Mouse (Mus musculus): ENCODE measurements around the gene Pigk.

Gene Pigk

DNA sequence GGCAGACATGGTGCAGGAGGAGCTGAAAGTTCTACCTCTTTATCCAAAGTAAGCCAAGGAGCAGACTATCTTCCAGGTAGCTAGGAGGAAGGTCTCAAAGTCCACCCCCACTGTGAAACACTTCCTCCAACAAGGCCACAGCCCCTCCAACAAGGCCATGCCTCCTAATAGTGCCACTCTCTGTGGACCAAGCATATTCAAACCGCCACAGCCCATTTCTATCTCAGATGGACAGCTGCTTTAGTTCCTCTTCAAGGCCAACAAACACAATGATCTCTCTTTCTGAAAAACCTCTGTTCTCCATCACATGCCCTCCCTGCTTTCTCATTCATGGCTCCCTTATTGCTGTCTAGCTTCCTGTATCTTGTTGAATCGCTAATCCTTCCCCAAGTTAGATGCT is 218.6 kb downstream of the Pigk start:
- in situ Hi-C loops (cut with MseI, MboI), result no loop called here

DNA sequence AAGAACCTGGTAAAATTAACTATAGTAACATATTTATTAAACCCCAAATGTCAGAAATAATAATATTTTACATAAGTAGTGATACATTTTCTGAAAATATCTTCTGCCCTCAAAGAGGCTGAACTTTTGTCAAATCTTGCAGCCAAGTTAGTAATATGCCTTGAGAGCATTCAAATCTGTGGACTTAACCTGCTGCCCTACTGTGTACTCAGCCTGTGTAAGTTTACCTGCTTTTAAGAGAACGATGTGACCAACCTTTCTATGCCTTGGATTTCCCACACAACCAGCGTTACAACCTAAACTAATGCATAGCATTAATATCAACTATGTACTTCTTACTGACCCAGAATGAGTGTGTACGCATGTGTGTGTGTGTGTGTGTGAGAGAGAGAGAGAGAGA is 219.8 kb downstream of the Pigk start:
- in situ Hi-C loops (cut with MseI, MboI), result no loop called here

DNA sequence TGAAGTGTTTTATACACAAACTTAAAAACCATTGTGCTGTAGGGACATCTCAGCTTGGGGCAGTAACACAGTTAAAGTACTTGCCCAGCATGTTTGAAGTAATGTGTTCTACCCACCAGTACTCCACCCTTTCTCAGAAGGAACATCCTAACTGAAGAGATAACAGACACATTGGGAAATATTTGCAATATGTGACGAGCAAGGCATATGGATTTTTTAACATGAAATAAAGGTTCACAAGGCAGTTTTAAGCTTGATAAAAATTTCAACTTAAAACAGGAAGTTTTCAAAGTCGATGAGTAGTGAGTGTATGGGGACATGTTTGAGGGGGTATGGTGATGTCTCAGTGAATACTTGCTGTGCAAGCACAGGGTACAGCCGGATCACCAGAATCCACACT is 222.4 kb downstream of the Pigk start:
- in situ Hi-C loops (cut with MseI, MboI), result no loop called here

DNA sequence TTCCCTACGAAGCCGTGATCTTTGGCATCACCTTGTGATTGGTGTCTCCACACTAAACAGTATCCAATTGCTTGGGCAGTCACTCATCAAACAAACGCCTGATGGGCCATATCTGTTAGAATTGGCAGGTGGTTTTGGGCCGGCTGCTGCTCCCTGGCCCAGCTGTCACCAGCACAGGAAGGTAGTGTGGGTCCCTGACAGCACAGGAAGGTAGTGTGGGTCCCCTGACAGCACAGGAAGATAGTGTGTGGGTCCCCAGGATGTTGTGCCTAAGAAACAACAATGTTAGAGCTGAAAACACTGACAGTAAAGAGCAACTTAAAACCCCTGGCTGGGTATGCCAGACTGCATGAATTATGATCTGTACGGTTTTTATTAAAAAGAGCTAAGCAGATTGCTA is 227.8 kb downstream of the Pigk start:
- in situ Hi-C loops (cut with MseI, MboI), result no loop called here

DNA sequence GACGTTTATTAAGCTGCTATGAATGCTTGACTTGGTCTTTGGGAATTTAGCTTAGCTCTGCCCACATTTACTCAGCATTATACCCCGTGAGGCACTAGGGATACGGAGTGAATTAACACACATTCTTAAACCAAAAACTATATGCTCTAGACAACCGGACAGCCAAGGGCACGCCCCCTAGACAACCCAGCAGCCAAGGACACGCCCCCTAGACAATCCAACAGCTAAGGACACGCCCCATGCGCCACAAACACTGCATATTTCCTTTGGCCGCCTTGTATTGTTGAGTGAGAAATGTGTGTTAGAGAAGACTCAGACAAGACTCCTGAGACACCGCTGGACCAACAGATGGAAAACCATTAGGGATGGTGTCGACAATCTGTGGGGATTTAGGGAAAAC is 229.1 kb downstream of the Pigk start:
- in situ Hi-C loops (cut with MseI, MboI), result no loop called here

DNA sequence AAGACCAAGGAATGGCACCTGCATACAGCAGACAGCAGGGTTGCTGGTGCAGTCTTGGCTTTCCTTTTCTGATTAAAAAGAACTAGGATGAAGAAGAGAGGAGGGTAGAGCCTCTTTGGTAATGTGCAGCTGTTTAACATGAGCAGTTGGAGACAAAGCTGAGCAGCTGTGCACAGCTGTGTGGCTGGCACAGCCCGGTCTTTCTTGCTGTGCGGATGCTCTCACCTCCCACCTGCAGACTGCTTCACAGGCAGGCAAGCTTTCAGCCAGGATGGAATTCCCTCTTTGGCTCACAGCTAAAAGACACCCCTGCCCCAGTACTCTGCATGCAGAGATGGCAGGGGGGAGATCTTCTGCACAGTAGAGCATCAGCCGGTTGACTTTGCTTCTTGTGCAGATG is 230.9 kb downstream of the Pigk start:
- in situ Hi-C loops (cut with MseI, MboI), result no loop called here

DNA sequence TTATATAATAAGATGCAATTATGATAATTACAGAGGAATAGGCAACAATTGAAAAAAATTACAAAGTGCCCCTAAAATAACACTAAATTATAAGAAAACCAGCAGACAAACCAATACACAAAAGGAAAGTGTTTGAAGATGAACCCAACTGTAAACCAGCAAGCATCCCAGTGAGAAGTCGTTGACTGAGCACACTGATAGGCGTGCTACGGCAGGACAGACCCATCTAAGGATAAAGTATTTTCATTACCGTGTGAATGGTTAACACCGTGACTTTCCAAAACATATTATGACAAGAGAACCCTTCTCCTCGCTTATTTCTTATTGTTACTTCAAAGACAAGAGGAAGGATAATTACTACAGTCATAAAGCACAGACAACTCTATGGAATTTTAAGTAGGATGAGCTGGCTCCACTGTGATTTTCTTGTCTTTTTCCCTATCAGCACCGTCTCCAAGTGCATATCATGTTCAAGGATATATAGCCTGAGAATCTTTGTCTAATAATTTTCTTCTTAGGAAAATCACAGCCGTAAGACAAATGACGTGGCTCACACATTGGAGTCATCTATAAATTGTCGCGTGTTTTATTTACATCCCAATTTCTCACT is 233.2 kb downstream of the Pigk start:
- in situ Hi-C loops (cut with MseI, MboI), result no loop called here

DNA sequence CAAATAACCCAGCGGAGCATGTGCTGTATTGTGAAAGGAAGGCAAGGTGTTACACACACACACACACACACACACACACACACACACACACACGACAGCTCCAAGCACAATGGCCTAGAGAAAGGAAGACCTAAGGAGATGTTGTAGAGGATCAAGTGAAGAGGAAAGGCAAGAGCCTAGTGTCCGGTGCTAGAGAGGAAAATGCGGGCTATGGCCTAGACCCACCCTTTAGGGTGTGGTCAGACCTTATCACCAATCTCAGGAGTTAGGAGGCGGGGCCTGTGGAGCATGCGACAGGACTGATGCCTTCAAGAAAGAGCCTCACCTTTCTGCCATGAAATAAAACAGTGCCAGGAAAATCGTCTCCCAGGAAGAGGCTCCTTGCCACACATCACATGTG is 234.7 kb downstream of the Pigk start:
- in situ Hi-C loops (cut with MseI, MboI), result no loop called here

DNA sequence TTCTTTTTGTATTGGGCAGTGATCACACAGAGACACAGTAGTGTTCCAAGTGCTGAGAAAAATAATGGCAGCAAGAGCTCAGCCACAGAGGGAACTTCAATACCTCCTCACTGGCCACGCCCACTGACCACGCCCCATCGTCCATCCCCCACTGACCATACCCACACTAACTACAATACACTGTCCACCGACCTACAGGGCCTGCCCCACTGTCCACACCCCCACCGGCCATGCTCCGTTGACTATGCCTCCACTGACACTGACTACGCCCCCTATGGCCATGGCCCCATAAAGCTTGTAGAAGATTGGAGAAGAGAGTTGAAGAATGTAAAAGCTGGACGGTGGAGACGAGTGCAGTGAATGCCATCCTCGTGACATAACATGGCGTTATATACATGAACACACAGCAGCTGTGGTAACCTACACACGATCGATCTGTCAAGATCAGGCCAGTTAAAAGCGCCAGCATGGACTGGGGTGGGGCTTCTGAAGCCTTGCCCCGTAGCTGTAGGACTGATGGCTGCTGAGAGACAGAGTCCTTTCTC is 235.4 kb downstream of the Pigk start:
- in situ Hi-C loops (cut with MseI, MboI), result no loop called here

DNA sequence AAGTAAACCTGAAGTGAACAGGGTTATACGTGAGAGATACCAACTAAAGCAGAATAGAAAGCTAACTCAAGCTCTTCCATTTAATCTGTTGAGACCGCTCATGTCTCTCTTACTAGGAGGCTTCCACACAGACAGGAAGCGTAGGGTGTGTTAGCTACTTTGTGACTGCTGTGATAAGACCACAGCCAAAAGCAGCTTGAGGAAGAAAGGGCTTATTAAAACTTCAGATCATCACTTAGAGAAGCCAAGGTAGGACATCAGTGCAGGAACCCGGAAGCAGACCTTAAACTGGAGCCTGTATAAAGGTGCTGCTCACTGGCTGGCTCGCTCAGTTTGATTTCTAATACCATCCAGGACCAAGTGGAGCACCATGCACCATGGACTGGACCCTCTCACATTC is 236.4 kb downstream of the Pigk start:
- in situ Hi-C loops (cut with MseI, MboI), result loop anchor here in 1 of 2 experiments (10.0 kb wide), 1 partner anchor 165 kb away; no protein-coding TSS in a partner anchor

DNA sequence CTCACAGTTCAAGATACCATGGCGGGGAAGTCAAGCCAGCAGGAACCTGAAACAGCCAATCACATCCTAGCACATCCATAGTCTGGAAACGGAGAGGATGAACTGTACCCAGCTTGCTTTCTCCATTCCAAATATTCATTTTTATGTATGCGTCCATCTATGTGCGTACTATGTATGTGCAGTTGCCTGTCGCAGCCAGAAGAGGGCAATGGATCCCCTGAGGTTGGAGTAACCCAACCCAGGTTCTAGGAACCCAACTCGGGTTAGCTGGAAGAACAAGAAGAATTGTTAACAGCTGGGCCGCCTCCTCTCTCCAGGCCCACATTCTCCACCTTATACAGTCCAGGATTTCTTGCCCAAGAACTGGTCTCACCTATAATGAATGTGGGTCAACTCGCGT is 237.0 kb downstream of the Pigk start:
- in situ Hi-C loops (cut with MseI, MboI), result loop anchor here in 1 of 2 experiments (10.0 kb wide), 1 partner anchor 166 kb away; no protein-coding TSS in a partner anchor

DNA sequence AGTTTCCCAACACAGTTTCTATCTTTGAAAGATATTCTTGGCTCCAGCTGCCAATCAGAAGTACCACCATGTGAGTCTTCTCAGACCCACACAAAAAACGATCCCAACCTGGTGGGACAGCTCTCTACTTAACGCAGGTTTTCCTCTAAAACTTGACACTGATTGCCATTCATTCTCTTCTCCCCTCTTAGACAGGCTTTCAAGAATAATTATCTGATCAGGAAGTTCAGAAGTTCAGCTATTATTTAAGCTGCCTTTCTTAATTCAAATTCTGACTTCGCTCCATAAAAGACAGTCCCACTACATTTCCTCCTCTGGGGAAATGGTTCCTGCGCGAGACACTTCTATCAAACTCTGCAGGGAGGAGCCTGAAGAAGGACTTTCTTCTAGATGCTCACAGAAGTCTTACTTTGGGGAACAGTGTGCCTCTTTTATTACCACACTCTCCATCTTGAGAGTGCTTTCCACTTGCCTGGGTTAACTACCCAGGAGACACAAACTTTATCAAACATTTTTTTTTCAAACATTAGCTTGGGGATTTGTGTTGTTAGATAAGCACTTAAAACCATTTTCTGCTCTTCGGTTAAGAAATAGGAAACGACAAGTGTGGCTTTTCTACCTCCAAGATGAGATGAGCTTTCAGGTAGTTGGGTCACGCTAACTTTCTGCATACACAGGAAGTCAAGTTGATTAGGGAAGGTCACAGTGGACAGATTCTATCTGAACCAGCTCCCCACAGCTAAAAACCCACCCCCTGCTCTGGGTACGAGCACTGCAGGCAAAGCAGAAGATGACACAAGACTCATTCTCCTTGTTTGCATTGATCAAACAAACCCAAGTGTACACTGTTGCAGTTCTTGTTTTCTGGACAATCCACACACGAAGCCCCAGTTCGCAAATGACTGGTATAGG is 238.0 kb downstream of the Pigk start:
- in situ Hi-C loops (cut with MseI, MboI), result loop anchor here in 1 of 2 experiments (10.0 kb wide), 1 partner anchor 167 kb away; no protein-coding TSS in a partner anchor

DNA sequence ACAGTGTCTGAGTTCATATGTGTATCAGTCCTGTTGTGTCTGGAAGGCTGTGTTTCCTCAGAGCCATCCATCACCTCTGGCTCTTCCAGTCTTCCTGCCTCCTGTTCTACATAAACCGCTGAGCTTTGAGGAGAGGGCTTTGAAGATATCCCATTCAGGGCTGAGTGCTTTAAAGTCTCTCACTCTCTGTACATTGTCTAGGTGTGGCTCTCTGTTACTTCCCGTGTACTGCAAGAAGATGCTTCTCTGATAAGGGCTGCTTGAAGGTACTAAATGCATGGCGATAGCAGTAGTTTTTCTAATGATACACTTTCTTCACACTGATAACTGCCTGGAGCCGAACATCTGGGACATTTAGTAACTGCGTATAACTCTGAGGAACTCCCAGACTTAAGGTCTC is 242.1 kb downstream of the Pigk start:
- in situ Hi-C loops (cut with MseI, MboI), result loop anchor here in 1 of 2 experiments (10.0 kb wide), 1 partner anchor 171 kb away; no protein-coding TSS in a partner anchor

DNA sequence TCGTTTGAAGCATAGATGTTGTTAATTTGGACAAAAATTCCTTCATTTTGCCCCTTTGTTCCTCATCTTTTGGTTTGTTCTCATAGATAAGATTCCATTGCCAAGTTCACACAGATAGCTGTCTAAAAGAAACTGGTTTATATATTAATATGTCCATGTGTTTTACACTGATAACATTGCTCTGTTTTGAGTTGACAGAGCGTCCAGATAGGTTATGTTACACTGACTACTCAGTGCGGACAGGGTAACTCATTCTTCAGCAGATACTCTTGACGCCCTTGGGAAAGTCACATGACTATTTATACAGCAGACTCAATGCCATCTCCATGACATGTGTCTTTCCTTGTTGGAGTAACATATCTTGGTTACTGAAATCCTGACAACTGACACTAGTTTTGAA is 242.9 kb downstream of the Pigk start:
- in situ Hi-C loops (cut with MseI, MboI), result loop anchor here in 1 of 2 experiments (10.0 kb wide), 1 partner anchor 172 kb away; no protein-coding TSS in a partner anchor

DNA sequence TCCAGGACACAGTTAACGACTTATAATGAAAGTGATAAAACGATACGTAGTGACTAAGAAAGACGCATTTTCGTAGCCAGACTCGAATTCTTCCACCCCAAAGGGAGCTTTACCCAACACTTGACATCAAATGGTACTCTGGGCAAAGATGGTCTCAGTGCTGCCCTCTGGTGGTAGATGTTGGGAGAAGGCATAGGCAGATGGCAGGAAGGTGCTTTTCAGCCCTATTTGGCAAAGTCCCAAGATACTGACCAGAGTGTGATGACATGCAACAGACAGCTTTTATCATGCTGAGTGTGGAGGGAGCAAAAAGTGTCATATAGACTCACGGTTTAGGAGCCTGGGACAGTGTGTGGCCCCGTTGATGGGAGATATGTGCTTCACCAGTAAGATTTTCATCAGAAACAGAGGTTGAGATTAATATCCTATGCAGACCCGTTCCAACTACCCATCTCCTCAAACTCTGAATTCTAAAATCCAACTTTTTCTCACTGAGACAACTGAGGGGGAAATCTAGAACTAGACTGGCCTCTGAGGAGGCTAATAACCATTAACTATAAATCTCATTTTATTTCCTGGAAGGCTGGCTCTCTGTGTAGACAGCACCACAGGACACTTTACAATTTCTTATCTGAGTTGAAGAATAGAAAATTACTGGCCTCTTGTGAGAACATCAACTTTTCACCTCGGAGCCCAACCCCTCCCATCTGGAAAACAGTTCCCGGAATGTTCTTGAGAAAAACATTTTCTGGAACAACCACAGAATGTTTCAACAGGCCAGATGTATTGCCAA is 244.7 kb downstream of the Pigk start:
- in situ Hi-C loops (cut with MseI, MboI), result loop anchor here in 1 of 2 experiments (10.0 kb wide), 1 partner anchor 174 kb away; no protein-coding TSS in a partner anchor

DNA sequence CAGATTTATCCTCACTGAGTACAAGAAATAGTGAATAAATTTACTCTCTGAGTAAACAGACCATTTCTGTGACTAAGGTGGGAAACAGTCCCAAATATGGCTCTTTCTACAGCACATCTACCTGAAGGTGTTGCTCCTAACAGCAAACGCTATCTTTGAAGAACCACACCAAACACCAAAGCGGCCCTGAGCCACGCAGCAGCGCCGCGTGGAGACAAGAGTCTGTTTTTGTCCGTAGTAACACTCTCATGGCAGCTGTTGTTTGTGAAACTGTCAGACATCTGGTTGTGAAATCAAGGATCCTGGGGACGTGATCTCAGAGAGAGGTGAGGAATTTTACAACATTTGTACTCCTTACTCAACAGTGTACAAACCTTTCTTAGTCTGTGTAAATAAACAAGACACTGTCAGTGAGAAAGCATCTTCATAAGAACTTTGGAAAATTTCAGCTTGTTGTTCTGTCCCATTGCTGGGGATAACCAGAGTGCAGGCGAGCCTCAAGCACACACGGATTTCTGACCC is 248.0 kb downstream of the Pigk start:
- in situ Hi-C loops (cut with MseI, MboI), result no loop called here

DNA sequence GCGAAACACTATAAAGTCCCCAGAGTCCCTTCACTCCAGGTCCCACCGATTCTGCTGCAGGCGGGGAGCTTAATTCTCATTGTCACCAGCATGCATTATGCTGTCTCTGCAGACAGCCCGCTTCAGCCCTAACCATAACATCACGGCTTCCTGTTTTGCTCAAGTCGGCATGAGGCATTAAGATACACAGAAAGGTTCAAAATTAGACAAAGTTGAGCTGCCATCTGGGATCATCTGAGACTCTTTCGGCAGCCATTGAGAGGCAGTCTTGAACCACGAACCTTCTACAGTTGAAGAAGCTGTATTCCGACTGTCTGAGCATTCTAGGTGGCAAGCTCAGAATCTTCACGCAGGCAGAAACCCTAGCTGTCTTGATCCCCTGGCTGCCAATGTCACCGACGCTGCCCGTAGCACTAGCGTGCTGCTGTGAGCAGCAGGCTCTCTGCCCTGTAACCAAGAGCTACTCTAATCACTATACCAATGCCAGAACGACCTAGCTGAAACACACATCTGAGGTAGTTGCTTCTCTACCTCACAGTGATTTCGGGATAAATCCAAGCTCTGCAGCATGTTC is 256.0 kb downstream of the Pigk start:
- in situ Hi-C loops (cut with MseI, MboI), result no loop called here

DNA sequence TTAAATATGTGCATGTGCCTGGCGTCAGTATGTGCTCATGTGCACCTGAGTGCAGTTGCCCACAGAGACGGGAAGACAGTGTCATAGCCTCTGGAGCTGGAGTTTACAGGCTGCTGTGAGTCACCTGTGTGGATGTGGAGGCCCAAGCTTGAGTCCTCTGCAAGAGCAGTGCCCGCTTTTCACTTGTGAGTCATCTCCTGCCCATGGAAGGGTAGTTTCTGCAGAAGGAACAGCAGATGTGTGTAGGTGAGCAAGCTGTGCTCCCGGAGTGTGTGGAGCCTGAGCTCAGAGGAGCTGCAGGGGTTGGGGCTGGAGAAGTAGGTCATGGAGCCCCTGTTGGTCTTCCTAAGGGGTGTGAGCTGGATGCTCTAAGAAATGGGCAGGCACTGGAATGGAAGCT is 257.5 kb downstream of the Pigk start:
- in situ Hi-C loops (cut with MseI, MboI), result no loop called here

DNA sequence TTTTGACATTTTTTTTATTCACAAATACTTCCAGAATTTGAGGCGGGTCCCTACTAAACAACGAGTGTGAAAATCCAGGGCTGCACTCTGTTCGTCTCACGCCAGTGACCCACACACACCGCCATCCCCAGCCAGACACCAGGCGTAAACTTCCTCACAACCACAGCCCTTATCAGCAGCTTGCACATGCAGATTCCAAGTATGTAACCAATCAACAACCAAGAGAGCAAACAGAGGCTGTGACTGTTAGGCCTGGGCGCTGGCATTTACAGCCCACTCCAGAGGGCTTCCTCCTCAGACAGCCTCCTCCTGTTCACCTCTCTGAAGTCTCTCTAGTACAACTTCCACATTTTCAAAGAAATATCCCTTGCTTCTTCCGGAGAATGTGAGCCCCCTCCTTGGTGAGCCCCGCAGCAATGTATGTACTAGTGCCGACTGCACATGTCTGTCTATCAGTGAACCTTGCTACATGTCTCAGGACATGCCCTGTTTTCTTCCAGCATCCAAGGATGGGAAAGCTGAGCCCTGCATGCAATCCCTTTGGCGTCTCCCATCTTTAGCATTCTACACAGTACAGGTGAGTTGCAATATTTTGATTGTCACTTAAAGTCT is 265.7 kb downstream of the Pigk start:
- in situ Hi-C loops (cut with MseI, MboI), result no loop called here

DNA sequence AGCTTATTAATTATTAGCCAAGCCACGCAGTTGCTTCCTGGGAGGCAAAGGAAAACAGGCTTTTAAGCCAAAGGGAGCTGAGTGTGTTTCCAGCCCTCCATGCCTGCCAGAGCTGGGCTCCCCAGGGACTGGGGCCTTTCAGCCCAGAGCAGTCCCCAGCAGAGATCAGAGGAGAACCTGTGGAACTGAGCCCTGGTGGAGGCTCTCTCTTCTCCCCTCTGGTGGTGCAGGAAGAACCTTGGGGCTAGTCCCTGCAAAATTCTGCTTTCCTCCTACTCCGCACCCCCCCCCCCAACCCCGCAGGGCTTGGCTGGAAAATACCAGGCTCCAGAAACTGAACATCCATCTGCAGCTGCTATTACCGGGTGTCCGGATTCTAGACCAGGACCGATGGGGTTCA is 266.5 kb downstream of the Pigk start:
- in situ Hi-C loops (cut with MseI, MboI), result no loop called here
